Mouse (Mus musculus) monocyte, adult 2 months (primary cell): ENCODE measurements around the gene Asic5.

Source experiments
- DNase-seq, 2 experiments: peaks; one replicate each; pipeline ENCODE4 v3.0.0; 2022; ENCODE audit warnings: low spot score in 2 of 2, low read depth in 1 of 2

Gene Asic5

GRCm38 (mm10) chr3:81981990-81982389 lies at the start of gene Asic5:
TSS of gene Asic5 (plus strand) at chr3:81982290.
- no peak for DNase-seq

GRCm38 (mm10) chr3:81933348-81933747 lies 48.7 kb upstream of the Asic5 start:
- no peak for DNase-seq

- DNase-seq: no peak
Observed at GRCm38 (mm10) chr3:81938924-81939323, 43.2 kb upstream of the Asic5 start.

- DNase-seq: no peak
Observed at GRCm38 (mm10) chr3:81942341-81942740, 39.7 kb upstream of the Asic5 start.

GRCm38 (mm10) chr3:81943097-81943496 lies 39.0 kb upstream of the Asic5 start:
- DNase-seq: no peak

GRCm38 (mm10) chr3:81944851-81945393 lies 37.2 kb upstream of the Asic5 start:
- DNase-seq: no peak

GRCm38 (mm10) chr3:81949048-81949447 lies 33.0 kb upstream of the Asic5 start:
- no peak for DNase-seq

GRCm38 (mm10) chr3:81951785-81952184 lies 30.3 kb upstream of the Asic5 start:
- no peak for DNase-seq

- DNase-seq: no peak
Observed at GRCm38 (mm10) chr3:81957484-81957883, 24.6 kb upstream of the Asic5 start.

GRCm38 (mm10) chr3:81961336-81961735 lies 20.8 kb upstream of the Asic5 start:
- no peak for DNase-seq

GRCm38 (mm10) chr3:81963768-81964167 lies 18.3 kb upstream of the Asic5 start:
- no peak for DNase-seq

GRCm38 (mm10) chr3:81964596-81964995 lies 17.5 kb upstream of the Asic5 start:
- no peak for DNase-seq

- DNase-seq: no peak
Observed at GRCm38 (mm10) chr3:81975607-81976006, 6.5 kb upstream of the Asic5 start.

GRCm38 (mm10) chr3:81976102-81976501 lies 6.0 kb upstream of the Asic5 start, which contains the start of gene Tdo2:
TSS of gene Tdo2 (minus strand) at chr3:81976202.
- DNase-seq: no peak

GRCm38 (mm10) chr3:81981576-81981975 lies 514 bp upstream of the Asic5 start:
- DNase-seq: no peak

GRCm38 (mm10) chr3:81983120-81983895 lies 1.2 kb downstream of the Asic5 start:
- no peak for DNase-seq

GRCm38 (mm10) chr3:81985100-81985499 lies 3.0 kb downstream of the Asic5 start:
- DNase-seq: no peak

- no peak for DNase-seq
Observed at GRCm38 (mm10) chr3:81986103-81986502, 4.0 kb downstream of the Asic5 start.

- DNase-seq: no peak
Observed at GRCm38 (mm10) chr3:81987628-81988027, 5.5 kb downstream of the Asic5 start.

- no peak for DNase-seq
Observed at GRCm38 (mm10) chr3:81989692-81990141, 7.6 kb downstream of the Asic5 start.

GRCm38 (mm10) chr3:81990531-81990930 lies 8.4 kb downstream of the Asic5 start:
- no peak for DNase-seq

GRCm38 (mm10) chr3:81995371-81995770 lies 13.3 kb downstream of the Asic5 start:
- no peak for DNase-seq

GRCm38 (mm10) chr3:81995988-81996387 lies 13.9 kb downstream of the Asic5 start:
- DNase-seq: no peak
